Mouse (Mus musculus): ENCODE measurements around the gene Serf1.

DNA sequence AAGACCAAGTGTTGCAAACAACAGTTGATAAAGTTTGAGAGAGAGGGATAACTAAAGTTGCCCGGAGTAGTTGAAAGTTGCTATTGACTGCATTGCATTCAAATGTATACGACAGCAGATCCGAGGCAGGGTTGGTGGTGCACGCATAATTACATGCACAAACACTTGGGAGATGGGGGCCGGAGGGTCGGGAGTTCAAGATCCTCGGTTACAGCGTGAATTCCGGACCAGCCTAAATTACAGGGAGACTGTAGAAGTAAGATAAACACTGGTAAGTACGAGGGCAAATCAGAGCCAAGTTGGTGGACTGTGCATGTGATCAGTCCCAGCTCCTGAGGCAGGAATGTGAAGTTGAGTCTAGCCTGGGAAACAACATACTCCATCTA is 17.4 kb downstream of the Serf1 start:
- TF ChIP-seq CTCF (IDR thresholded peaks at IDR 0.05; ENCODE audit: low read depth) (no peak), EP300 (IDR thresholded peaks at IDR 0.05; ENCODE audit: low read depth) (no peak)

Data from heart, postnatal 0 days (tissue).